Mouse (Mus musculus): ENCODE results near the gene Dnmbp. TPM values are rescaled to one million over a fixed set of nuclear protein-coding genes. Genes with fewer than 3 reads are reported as not detected.

Dnmbp gene
- total RNA-seq, 2 experiments from 2014 or later: 9.5 to 10.3 TPM

DNA sequence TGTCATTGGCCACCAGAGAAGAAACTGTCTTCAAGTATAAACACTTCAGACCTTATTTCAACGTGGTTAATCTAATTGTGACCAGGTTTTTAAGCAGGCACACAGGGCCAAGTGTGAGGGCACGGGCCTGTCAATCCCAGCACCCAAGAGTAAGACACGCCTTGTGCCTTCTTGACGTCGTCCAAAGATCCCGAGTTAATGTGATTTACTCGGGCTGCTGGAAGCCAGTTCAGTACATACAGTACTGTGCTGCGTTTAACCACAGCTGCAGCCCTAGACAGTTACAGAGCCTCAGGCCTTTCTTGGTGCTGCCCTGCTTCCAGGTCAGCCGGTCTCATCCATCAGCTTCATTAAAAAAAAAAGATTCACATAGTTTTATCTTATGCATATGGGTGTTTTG is 24.6 kb downstream of the Dnmbp start:
- DNase-seq (ENCODE audit: low spot score in 2 of 2): no peak

DNA sequence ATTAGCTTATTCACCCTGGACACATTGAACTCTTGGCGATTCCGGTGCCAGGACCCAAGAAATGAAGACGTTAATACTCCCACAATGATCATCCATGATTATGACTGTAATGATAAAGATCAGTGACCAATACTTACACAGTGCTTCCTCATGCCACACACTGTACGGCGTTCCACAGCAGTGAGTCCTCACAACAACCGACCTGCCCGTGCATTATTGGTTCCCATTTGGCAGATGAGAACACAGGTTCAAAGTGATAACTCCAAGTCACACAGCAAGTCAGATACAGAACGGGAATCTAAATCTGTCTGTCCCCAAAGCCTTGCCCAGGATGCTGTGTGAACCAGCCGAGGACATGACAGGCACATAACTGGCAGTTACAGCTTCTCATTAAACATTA is 25.0 kb downstream of the Dnmbp start:
- DNase-seq (ENCODE audit: low spot score in 2 of 2): no peak

DNA sequence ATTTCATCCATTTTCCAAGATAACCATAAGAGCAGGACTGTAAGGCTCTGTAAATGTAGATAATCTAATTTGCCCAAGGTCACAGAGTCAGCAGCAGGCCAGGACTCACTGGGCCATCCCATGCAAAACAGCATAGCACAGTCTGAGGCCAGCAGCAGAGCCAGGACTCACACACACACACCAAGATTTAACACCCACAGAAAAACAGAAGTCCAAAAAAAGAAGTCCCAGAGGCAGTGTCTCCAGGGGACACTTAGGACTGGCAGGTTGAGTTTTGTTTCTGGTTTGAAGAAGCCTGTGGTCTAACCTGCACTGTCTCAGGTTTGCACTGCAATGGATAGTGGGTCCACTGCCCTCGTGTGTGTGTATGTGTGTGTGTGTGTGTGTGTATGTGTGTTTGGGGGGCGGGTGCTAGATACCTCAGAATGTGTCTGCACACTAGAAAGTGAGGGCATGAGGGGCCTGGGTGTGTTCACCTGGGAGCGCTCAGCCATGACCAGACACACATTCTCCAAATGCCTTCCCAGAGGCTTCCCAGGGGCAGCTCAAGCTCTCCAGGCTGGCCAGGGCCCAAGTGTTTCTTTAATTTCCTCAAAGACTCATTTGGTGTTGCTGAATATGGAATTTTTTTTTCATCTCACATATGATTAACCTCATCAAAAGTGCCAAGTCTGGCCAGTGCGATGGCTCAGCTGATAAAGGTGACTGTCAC is 27.1 kb downstream of the Dnmbp start:
- DNase-seq (ENCODE audit: low spot score in 2 of 2): no peak

DNA sequence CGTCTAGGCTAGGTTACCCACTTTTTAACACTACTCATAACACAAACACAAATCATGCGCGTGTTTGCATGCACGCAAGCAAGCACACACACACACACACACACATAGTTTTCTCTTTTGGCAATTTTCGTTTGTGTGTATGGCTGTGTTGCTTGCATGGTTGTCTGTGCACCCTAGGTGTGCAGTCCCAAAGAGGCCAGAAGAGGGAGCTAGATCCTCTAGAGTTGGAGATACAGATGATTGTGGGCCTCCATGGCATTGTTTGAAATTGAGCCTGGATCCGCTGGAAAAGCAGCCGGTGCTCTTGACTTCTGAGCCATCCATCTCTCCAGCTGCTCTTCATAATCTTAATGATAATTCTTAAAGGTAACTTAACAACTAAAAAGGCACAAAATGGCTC is 33.5 kb downstream of the Dnmbp start:
- no peak for DNase-seq (ENCODE audit: low spot score in 2 of 2)

DNA sequence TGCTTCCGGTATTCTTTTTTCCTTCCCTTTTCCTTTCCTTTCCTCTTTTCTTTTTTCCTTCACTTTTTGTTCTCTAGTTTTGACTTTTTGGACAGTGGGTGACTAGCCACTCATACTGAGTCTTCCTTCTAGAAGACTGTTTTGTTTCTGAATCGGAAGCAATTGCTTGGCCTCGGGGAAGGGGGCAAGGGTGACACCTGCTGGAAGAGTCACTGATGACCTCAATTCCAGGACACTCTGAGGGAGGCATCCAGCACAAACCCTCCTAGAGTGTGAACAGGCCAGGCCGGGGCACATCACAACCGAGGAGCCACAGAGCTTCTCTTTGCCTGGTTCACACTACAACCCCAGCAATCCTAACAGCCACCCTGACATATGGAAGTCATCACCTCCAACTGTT is 34.0 kb downstream of the Dnmbp start:
- no peak for DNase-seq (ENCODE audit: low spot score in 2 of 2)

DNA sequence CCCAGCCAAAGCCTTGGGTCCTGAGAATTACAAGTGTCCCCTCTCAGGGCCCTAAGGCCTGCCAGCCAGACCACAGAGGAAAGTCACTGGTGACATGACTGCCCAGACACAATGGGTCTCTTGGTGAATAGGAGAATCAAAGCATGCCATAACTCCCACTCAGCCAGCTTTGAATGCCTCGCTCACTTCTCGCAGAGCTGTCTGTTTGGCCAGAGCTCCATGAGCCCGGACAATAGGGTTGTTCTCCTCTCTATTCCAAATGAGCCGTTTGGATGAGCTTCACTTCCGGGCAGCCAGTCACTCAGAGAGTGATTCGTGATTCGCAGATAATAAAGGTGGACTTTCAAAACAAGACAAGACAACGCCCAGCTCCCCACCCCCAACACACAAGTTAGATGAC is 34.9 kb downstream of the Dnmbp start:
- no peak for DNase-seq (ENCODE audit: low spot score in 2 of 2)

DNA sequence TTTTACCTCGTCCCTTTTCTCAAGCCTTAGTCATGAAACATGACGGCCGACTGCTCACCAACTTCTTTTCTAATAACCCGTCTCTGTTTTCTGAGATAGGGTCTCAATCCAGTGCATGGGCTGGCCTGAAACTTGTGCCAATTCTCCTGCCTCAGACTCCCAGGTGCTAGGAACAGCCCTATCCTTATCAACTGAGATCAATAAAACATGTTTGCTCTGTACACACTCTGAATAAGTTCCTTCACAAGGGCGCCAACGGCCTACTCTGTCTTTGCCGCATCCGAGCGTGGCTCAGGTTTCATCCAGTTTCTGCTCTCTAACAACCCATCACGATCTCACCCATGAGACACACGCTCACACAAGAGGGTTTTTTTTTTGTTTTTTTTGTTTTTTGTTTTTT is 35.7 kb downstream of the Dnmbp start:
- DNase-seq (ENCODE audit: low spot score in 2 of 2): no peak

DNA sequence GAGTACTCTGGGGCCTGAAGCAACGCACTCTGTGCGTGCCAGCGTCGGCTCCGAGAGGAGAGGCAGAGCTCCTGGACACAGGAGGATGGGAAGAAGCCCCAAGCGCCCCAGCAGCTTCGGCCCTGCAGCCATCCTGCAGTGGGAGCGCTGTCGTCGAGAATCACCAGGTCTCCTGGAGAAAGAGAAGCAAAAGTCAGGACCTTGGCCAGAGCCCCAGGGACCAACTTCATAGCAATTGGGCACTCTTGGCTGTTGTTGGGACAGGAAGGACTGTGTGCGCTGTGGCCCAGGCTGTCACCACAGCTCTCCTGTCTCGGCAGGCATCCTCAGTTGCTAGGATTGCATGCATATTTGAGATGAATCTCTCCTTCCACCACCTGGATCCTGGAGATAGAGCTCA is 37.1 kb downstream of the Dnmbp start:
- DNase-seq (ENCODE audit: low spot score in 2 of 2): no peak

DNA sequence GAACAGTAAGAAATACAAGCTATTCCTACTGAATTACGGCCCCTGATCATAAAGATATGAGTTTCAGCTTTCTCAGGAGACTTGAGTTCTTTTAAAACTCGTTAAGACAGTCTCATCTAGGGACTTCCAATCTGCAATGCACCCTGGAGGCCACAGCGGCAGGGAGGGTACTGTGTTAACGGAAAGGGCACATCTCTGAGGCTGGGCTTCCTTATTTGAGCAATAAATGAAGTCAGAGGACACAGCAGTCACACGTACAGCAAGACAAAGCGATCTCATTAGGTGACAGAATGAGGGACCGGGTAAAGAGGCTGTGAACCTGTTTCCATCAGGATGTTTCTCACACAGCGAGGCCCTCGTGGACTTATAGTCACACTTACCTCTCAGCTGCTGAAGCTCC is 39.3 kb downstream of the Dnmbp start:
- DNase-seq (ENCODE audit: low spot score in 2 of 2): no peak

DNA sequence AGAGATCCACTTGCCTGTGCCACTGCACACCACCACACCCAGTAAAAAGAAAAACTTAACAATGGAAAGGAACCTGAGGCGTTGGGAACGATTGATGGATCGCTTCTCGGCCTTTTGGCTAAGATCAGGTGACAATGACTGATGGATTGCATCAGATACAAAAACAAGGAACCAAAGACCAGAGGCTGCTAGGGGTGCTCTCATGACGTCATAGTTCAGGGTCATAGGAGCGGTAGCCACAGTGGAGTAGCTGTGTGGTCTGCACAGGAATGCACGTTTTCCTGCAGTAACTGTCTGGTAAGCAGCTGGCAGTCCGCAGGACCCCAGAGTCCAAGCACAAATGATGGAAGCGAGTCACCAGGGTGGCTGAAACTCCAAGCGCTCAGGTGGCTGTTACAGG is 41.4 kb downstream of the Dnmbp start:
- no peak for DNase-seq (ENCODE audit: low spot score in 2 of 2)

DNA sequence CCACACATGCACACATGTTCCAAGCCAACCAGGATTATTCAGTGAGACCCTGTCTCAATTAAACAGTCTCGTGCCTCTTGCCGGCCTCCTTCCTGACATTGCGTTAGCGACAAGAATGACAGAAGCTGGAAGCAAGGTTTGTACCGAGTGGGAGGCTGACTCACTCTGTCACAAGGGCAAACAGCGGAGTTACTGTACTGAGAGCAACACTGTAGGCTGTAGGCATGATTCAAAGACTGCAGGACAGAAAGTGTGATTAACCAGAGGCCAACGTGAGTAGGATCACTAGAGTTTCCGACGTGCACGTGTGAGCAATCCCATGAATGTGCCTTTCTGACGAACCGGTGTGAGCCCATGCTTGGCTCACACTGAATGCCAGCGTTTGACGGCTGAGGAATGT is 43.5 kb downstream of the Dnmbp start:
- no peak for DNase-seq (ENCODE audit: low spot score in 2 of 2)

DNA sequence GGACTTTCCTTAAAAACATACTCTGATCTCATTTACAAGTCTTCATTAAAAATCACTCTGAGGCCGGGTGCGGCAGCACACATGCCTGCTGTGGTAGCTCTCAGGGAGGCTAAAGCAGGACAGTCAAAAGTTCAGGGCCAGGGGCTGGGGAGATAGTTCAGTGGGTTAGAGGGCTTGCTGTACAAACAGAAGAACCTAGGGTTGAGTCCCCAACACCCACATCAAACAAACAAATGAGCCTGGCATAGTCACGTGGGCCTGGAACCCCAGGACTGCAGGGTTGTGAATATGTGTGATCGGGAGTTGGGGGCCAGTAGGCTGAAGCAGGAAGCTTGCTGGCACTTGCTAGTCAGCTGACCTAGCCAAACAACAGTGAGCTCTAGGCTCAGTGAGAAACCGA is 44.0 kb downstream of the Dnmbp start:
- DNase-seq (ENCODE audit: low spot score in 2 of 2): no peak

DNA sequence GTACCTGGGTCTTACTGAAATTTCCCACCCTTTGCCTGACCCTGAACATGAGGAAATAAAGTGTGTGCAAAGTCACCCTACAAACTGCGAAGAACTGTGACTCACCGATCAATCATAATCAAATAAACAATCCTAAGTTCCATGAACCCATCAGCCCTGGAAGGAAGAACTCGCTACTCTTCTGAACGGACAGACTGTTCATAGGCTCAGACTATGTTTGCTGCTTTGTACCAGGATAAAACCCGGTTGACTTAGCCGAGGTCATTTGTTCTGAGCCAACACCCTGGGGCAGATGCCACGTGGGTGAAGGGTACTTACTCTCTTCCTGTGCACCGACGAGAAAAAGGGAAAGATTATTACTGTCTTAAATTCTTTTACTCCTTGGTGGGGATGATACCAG is 45.2 kb downstream of the Dnmbp start:
- DNase-seq (ENCODE audit: low spot score in 2 of 2): no peak

DNA sequence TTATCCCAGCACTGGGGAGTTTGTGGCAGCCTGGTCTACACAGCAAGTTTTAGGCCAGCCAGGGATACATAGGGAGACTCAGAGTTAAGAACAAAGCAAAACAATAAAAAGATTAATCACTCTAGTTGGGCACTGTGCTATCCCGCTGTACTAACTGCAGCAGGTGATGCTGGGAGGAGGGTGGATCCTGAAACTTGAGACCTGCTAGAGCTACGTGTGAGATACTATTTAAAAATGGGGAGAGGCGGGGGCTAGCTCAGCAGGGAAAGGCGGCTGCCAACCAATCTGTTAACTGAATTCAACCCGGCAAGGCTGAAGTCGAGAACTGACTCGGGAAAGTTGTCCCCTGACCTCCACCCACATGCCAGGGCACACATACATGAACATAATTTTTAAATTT is 45.9 kb downstream of the Dnmbp start:
- no peak for DNase-seq (ENCODE audit: low spot score in 2 of 2)

DNA sequence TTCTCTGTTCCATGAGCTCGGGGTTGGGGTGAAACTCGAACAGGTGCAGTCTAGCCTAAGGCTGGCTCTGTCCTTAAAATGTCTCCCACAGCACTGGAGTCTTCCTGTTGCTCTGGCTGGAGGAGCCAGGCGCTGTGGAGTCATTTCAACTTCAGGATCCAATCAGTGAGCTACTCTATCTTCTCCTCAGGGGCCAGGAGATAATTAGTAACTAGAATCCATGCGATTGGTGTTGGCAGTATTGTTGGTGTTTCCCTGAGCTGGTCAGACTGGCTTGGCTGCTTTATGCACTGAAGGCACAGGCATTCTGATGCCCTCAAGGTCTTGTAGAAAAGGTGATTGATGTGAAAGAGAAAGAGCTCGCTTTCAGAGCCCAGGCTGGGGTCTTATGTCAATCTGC is 49.5 kb downstream of the Dnmbp start:
- no peak for DNase-seq (ENCODE audit: low spot score in 2 of 2)

DNA sequence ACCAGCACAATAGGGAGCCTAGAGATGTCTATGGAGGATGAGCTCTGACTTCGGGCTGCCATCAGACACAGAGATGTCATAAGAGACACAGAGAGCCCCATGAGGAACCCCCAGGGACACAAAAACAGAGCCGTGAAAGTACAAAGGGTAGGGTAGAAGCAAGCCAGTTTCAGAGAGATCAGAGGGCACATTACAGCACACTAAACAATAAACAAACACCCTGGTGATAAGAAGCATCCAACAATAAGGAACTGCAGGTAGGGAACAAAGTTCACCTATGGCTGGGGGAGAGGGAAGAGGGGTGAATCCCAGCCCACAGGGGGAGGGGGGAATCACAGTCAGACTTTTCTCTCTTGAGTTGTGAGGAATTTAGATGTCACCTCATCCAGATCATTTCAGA is 52.3 kb downstream of the Dnmbp start:
- no peak for DNase-seq (ENCODE audit: low spot score in 2 of 2)

DNA sequence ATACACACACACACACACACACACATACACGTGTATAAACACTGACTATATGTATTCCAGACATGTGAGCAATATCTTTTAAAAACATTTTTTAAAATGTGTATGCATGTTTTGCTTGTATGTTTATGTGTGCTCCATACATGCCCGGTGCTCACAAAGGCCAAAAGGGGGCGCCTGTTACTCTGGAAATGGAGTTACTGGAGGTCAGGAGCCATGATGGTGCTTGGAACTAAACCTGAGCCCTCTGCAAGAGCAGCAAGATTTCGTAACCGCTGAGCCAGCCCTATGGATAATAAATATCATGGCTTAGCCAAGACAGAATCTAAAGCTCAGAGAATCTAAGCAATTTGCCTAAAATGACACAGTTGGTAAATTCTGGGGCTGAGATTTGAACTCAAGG is 52.7 kb downstream of the Dnmbp start:
- no peak for DNase-seq (ENCODE audit: low spot score in 2 of 2)

DNA sequence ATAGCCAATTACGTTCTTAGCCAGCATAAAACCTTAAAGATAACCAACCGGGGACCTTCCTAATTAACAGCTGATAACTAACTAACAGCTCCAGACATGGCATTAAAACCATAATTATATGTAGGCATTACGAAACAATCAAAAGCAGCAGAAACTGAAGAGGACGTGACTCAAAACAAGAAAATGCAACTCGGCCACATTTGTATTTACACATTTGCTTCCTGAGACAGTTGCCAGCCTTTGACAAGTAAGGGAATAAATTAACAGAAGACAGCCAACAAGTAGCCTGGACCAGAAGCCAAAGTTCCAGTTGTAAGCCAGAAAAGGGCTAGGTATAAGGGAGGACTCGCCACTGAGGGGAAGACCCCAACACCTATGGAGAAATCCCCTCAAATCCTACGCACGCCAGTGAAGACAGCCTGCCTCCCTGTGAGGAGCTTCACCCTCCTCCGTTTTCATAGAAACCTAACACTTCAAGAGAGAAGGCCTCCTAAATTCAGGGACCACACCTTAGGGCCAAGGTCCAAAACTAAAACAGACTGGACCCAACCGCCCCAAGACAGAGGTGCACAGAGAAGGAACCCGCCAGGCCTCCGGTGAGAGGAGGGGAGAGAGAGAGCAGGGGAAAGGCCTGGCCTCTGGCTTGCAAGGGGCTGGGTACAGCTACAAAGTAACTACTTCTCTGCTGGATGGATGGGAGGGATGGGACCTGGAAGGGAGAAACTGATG is 53.5 kb downstream of the Dnmbp start:
- no peak for DNase-seq (ENCODE audit: low spot score in 2 of 2)

DNA sequence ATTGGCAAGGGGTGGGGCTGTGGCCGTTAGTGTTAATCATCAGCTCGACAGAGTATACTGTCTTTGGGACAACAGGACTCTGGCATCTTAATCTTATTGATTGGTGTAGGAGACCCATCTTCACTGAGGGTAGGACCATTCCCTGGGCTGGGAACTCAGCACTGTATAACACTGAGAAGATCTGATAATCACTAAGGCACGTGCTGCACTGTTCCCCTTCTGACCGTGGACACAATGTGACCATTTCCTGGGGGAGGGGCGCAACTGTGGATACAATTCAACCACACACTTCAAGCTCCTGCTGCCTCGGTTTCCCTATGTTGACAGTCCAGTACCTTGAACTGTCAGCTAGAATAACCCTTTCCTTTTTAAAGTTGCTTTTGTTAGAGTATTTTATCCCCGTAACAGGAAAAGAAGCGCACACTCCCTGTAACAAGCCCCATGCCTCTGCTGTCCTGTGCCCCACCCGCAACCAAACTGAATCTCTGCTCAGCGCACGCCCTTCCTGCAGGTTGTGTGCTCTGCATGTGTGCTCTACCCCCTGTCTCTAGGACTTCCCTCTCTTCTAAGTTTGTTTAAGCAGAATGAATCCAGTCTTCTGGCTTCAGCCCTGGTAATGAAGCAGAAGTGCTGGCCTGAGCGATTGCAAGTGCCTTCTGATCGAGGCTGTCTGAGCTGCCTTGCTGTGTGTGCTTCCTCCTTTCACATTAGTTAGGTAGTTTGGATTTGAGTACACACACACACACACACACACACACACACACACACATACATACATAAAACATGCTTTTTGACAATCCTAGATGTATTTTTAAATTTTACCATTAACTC is 55.1 kb downstream of the Dnmbp start:
- DNase-seq (ENCODE audit: low spot score in 2 of 2): no peak

DNA sequence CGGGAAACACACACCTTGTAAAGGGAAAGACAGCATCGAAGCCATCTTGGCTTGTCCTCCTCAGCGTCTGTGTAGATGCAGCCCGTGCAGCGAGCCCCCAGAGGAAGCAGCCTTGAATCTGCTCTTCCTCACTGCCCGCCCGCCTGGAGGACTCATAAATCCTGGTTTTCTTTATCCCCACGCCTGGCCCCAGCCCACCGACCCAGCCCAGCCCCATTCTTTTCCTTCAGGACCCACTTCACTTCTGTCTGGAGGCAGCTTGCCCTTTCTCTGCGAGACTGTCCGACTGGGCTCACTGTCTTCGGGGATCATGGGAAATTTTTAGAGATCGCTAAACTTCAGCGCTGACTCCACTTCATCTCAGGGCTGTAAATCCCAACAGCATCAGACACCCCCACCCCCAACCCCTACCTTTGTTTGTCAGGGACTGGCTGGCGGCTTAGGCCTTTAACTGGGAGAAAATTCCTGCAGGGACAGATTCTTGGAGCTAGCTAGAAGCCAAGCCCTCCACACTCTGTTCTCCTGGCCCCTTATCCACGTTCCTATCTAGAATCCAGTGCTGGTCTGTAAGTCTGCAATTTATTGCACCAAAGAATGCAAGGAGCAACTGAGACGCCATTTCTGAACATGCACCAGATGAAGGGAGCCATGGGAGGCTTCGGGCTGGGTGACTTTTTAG is 57.0 kb downstream of the Dnmbp start:
- DNase-seq (ENCODE audit: low spot score in 2 of 2): no peak

DNA sequence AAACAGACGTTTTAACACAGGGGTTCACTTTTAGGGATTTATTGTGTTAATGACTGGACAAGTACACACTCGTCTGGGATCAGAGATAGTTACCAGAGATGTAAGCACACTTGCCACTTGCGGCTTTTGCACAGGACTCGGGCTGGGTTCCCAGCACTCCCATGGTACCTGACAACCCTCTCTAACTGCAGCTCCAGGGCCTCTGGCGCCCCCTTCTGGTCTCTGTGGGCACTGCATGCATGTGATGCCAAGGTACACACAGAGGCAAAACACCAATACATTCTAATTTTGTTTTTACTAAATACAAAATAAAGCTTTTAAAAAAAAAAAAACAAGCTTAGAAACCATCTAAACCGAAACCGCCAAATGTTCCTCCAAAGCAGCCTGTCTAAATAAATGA is 58.4 kb downstream of the Dnmbp start:
- no peak for DNase-seq (ENCODE audit: low spot score in 2 of 2)

DNA sequence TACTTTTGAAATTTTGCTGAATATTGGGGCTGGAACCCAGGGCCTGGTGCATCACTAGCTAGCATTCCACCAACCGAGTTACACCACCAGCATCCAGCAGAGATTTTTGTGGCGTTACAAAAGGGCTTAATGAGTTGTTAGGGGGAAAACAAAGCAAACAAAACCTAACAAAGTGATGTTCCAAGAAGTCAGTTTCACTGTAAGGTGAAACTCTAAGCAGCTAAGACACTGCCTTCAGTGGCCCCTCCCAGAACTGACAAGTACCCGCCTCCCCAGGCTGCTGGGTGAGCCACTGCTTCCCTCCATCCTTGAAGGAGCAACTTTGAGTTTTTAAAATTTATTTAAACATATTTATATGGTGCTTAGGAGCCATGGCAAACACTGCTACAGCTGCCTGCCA is 59.6 kb downstream of the Dnmbp start:
- no peak for DNase-seq (ENCODE audit: low spot score in 2 of 2)

Measured in layer of hippocampus, postnatal 14 days (tissue).